Mouse (Mus musculus): Measurements from ENCODE around the gene Krt12. TPM values are rescaled to one million over a fixed set of nuclear protein-coding genes. Genes with fewer than 3 reads are reported as not detected.

The Krt12 gene
- polyA plus RNA-seq, 1 experiment from 2014 or later, result 0.13 TPM

DNA sequence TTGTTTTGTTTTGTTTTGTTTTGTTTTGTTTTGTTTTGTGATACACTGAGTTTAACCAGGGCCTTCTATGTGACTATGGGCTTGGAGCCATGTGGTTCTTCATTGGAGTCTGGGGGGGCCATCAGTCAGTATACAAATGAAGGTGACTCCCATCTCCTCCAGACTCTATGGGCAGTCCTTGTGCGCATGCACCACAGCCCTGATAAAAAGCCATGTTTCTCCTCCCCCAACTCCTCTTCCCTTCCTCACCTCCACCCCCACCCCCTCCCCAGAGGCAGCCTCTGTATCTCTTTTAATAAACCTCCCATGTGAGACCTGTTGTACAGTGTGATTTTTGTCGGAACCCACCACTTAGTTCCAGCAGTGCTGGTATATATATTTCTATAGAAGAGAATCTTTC lies 25.4 kb downstream of the Krt12 start:
- Histone ChIP-seq H3K9me3 (no peaks in the 10 kb centered on the region), H3K27ac (no peak overlapping the region), H3K4me2 (replicated peaks) (no peak overlapping the region), H3K36me3 (0 out of 2 replicates have a peak, but pooled peaks cover 3% of the 10 kb centered on the region), H3K27me3 (peaks cover 28% of the 10 kb centered on the region; the same call in 1 of the 2 replicates), H3K4me1 (replicated peaks) (peaks cover 13% of the 10 kb centered on the region), H3K4me3 (replicated peaks) (no peak overlapping the region), H3K9ac (replicated peaks) (no peak overlapping the region)
- ATAC-seq, result no peak
- 62% methylated on average over 2 of the region's 2 CpGs for WGBS

DNA sequence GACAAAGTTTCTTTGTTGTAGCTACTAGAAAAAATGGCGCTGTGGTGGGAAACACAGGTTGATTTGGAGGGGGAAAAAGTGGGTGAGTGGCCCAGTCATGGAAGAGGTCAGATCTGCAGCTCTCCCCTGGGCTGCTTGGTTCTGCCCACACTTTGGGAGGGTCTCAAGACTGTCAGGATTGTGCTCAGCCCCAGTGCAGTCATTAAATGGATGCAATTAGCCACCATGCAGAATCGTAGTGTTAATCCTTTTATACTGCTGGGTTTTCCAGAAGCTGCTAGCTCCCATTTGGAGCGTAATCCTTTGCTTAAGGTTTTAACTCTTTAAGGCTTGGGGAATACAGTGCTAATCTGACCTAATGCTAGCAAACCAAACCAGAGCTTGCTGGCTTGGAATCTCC lies 26.0 kb downstream of the Krt12 start:
- Histone ChIP-seq H3K4me2 (replicated peaks) (no peak overlapping the region), H3K4me1 (replicated peaks) (peaks cover 13% of the 10 kb centered on the region), H3K27me3 (peaks cover 28% of the 10 kb centered on the region; the same call in 1 of the 2 replicates), H3K4me3 (replicated peaks) (no peak overlapping the region), H3K9me3 (no peaks in the 10 kb centered on the region), H3K36me3 (0 out of 2 replicates have a peak, but pooled peaks cover 3% of the 10 kb centered on the region), H3K9ac (replicated peaks) (0 out of 2 replicates have a peak overlapping the region, but pooled peaks have one; percentile 28), H3K27ac (0 out of 2 replicates have a peak overlapping the region, but pooled peaks have one; percentile 21)
- no peak for ATAC-seq
- 20% methylated on average over 3 of the region's 3 CpGs for WGBS

DNA sequence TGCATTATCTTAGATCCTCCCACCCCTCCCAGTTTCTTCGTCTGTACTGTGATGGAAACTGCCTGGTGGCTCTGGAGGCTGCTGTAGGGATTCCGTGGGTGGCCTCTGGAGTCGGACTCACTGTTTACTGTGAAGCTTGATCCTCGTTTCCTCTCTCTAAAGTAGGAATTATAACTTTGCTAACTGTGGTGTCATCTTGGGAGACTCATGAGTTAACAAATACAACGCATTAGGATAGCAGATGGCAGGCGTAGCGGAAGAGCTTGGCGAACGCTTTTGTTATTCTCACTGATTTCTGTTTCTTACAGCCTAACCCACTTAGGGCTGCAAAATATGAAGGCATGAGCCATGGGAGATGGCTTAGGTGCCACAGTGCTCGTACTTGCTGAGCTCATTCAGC lies 29.6 kb downstream of the Krt12 start:
- H3K4me3 ChIP-seq (replicated peaks), result no peak overlapping the region
- H3K36me3 ChIP-seq, result 0 out of 2 replicates have a peak, but pooled peaks cover 3% of the 10 kb centered on the region
- 0 out of 2 replicates have a peak, but pooled peaks cover 3% of the 10 kb centered on the region for H3K27me3 ChIP-seq
- no peak overlapping the region for H3K9ac ChIP-seq (replicated peaks)
- no peak for ATAC-seq
- H3K4me1 ChIP-seq (replicated peaks), result peaks cover 13% of the 10 kb centered on the region
- H3K27ac ChIP-seq, result no peak overlapping the region
- 88% methylated on average over 10 of the region's 10 CpGs for WGBS
- no peaks in the 10 kb centered on the region for H3K9me3 ChIP-seq
- H3K4me2 ChIP-seq (replicated peaks), result no peak overlapping the region

DNA sequence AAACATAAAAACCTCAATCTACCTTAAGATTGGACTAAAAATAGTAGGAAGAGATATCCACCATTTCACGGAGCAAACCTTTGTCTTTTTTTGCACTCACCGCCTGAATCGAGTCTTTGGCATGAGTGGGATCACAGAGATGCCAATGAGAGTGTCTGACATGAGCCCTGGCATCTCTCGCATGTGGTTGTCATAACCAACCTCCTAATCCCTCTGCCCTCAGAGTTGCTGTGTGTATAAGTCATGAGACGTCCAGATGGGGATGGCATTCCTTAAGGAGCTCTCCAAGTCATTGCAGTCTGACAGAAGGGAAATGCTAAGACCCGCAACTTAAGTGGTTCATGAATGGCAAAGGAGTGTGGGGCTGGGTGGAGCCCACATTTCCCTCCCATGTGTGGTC lies 30.7 kb downstream of the Krt12 start:
- WGBS, result 87% methylated on average over 6 of the region's 6 CpGs
- Histone ChIP-seq H3K4me2 (replicated peaks) (no peak overlapping the region), H3K27ac (no peak overlapping the region), H3K36me3 (0 out of 2 replicates have a peak, but pooled peaks cover 3% of the 10 kb centered on the region), H3K27me3 (no peaks in the 10 kb centered on the region), H3K4me1 (replicated peaks) (peaks cover 21% of the 10 kb centered on the region), H3K4me3 (replicated peaks) (no peak overlapping the region), H3K9ac (replicated peaks) (no peak overlapping the region), H3K9me3 (no peaks in the 10 kb centered on the region)
- ATAC-seq, result no peak

DNA sequence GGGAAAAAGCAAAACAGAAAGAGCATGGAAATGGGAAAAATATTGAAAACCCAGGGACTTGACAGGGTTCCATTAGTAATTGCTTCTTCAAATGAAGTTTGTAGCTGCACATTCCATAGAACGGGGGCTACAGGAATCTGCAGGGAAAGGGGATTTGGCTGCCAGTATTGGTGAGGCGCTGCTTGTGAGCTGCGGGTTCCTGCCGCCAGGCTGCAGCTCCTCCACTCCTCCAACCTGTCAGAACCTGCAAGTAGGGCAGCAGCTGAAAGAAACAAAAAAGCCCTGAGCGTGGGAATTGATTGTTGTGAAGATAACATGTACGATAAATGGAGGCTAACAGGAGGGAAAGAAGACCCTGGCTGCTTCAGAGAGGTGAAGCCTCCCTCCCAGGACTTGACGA lies 31.2 kb downstream of the Krt12 start:
- H3K4me1 ChIP-seq (replicated peaks), result peaks cover 17% of the 10 kb centered on the region
- no peaks in the 10 kb centered on the region for H3K27me3 ChIP-seq
- no peak overlapping the region for H3K4me2 ChIP-seq (replicated peaks)
- WGBS, result 77% methylated on average over 7 of the region's 7 CpGs
- H3K4me3 ChIP-seq (replicated peaks), result no peak overlapping the region
- no peak for ATAC-seq
- H3K9me3 ChIP-seq, result no peaks in the 10 kb centered on the region
- H3K27ac ChIP-seq, result no peak overlapping the region
- no peak overlapping the region for H3K9ac ChIP-seq (replicated peaks)
- H3K36me3 ChIP-seq, result 0 out of 2 replicates have a peak, but pooled peaks cover 3% of the 10 kb centered on the region

DNA sequence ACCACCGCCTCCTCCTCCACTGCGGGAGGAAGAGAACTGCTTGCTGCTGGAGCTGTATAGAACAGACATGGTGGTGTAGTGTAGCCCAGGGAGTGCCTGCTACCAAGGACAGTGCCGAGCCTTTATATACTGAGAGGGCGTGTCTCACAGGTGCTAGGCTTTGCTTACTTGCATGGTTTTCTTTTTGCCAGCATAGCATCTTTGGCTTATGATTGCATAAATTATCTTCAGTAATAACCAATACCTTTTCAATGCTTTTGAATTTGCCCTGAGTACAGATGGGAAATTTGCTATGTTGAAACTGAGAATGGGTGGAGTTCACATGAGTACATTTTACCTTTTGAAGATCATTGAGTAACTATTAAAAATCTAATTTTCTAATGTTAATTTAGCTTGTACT lies 32.8 kb downstream of the Krt12 start, which contains the start of gene Krt10:
Krt10 (minus strand) TSS at position 101 of the 400 bp plus-strand sequence.
- Histone ChIP-seq H3K4me2 (replicated peaks) (no peak within 1 kb of the TSS), H3K4me3 (replicated peaks) (no peak within 1 kb of the TSS), H3K27ac (no peak within 1 kb of the TSS), H3K36me3 (0 out of 2 replicates have a peak, but pooled peaks cover 3% of the 10 kb centered on the region), H3K9me3 (no peaks in the 10 kb centered on the region), H3K4me1 (replicated peaks) (peaks cover 15% of the 10 kb centered on the region), H3K27me3 (peaks cover 2% of the 10 kb centered on the region; the same call in 1 of the 2 replicates), H3K9ac (replicated peaks) (0 out of 2 replicates have a peak within 1 kb of the TSS, but pooled peaks have one; percentile 32)
- 90% methylated on average over 4 of the region's 4 CpGs for WGBS
- ATAC-seq, result no peak

DNA sequence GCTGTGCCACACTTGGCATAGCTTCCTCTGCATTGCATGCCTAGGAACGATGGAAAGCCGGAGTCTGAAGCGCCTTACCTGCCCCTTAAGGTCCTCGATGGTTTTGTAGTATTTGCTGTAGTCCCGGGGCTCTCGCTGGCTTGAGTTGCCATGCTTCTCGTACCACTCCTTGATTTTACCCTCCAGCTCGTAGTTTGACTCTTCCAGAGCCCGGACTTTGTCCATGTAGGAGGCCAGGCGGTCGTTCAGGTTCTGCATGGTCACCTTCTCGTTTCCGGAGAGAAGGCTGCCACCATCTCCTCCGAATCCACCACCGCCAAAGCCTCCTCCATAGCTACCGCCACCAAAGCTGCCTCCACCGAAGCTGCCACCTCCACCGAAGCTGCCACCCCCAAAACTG lies 33.4 kb downstream of the Krt12 start:
- H3K4me1 ChIP-seq (replicated peaks), result peaks cover 15% of the 10 kb centered on the region
- WGBS, result 94% methylated on average over 18 of the region's 18 CpGs
- no peak overlapping the region for H3K9ac ChIP-seq (replicated peaks)
- 0 out of 2 replicates have a peak, but pooled peaks cover 3% of the 10 kb centered on the region for H3K36me3 ChIP-seq
- no peak for ATAC-seq
- no peak overlapping the region for H3K27ac ChIP-seq
- H3K4me2 ChIP-seq (replicated peaks), result no peak overlapping the region
- H3K27me3 ChIP-seq, result peaks cover 5% of the 10 kb centered on the region
- H3K9me3 ChIP-seq, result no peaks in the 10 kb centered on the region
- no peak overlapping the region for H3K4me3 ChIP-seq (replicated peaks)

DNA sequence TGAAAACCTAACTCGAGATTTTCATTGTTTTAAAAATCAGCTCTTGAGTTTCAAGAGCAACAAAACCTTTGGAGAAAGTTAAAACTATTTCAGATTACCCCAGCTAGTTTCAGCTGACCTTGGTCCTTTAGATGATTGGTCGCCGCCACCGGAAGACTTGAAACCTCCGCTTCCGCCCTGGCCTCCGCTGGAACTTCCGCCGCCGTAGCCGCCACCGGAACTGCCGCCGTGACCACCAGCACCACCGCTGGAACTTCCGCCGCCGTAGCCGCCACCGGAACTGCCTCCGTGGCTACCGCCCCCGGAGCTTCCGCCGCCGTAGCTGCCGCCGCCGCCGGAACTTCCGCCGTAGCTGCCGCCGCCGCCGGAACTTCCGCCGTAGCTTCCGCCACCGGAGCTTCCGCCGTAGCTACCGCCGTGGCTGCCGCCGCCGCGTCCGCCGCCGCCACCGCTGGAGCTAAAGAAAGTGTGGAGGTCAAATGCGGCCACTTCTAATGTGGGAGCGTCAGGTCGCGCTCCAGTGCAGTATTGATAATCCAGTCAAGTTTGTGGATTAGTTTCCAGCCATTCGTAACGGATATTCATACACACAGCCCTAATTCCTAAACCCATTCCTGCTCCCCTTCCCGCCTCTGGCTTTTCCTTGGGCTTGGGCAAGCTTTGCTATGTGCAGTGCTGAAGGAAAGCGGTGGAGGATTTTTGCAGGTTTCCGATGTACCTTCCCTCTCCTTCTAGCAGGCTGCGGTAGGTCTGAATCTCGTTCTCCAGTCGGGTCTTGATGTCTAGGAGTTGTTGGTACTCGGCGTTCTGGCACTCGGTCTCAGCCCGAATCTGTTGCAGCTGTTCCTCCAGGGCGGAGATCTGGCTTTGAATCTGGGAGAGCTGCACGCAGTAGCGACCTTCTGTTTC lies 36.0 kb downstream of the Krt12 start:
- no peaks in the 10 kb centered on the region for H3K36me3 ChIP-seq
- peak overlapping the region; percentile 72 for H3K4me2 ChIP-seq (replicated peaks)
- peaks cover 28% of the 10 kb centered on the region for H3K27me3 ChIP-seq
- WGBS, result 3% methylated on average over 71 of the region's 71 CpGs
- peaks cover 15% of the 10 kb centered on the region for H3K4me1 ChIP-seq (replicated peaks)
- peak overlapping the region; percentile 82 for H3K9ac ChIP-seq (replicated peaks)
- peak overlapping the region; percentile 63 for H3K4me3 ChIP-seq (replicated peaks)
- ATAC-seq, result peak; percentile 84
- peak overlapping the region; percentile 96 for H3K27ac ChIP-seq
- H3K9me3 ChIP-seq, result no peaks in the 10 kb centered on the region

DNA sequence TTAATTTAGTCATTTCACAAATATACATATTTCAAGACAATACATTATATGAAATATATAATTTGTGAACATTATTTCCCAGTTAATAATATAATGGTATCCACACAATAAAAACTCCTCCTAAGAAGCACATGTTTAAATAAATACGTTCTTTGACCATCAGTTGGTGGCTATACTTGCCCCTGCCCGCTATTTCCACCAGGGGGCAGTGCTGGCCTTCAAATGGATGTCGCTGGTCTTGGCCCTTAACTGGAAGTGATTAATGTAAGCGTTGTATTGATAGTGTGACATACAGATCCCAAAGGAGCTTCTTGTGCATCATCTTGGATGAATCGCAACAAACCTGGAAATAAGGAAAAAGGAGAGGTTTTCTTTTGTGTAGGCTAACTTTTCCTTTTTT lies 42.5 kb downstream of the Krt12 start:
- Histone ChIP-seq H3K27ac (no peak overlapping the region), H3K9ac (replicated peaks) (no peak overlapping the region), H3K36me3 (no peaks in the 10 kb centered on the region), H3K4me2 (replicated peaks) (no peak overlapping the region), H3K4me3 (replicated peaks) (no peak overlapping the region), H3K27me3 (peaks cover 31% of the 10 kb centered on the region), H3K4me1 (replicated peaks) (no peaks in the 10 kb centered on the region), H3K9me3 (no peaks in the 10 kb centered on the region)
- ATAC-seq, result no peak
- 20% methylated on average over 5 of the region's 5 CpGs for WGBS

DNA sequence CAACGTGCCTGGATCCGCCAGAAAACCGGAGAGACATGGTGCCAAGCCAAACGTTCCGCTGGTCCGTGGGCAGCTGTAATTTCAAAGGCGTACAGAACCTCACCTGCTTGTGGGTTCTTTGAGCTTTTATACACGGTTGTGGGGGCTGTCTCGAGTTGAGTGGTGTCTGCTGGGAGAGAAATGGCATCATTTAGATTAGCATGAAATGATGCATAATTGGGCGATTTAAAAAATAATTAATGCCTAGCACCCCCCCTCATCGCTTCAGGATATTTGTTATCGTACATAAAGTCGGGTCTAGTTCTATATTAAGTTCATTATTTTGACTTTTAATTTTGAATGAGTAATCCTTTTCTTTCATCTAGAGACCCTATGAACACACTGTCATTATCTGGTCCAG lies 47.3 kb downstream of the Krt12 start, which contains the start of gene Krt28:
Krt28 (minus strand) TSS at position 101 of the 400 bp plus-strand sequence.
- ATAC-seq, result no peak
- Histone ChIP-seq H3K4me3 (replicated peaks) (no peak within 1 kb of the TSS), H3K4me1 (replicated peaks) (no peaks in the 10 kb centered on the region), H3K9ac (replicated peaks) (no peak within 1 kb of the TSS), H3K27me3 (no peaks in the 10 kb centered on the region), H3K27ac (no peak within 1 kb of the TSS), H3K4me2 (replicated peaks) (no peak within 1 kb of the TSS), H3K9me3 (no peaks in the 10 kb centered on the region), H3K36me3 (no peaks in the 10 kb centered on the region)
- WGBS, result 83% methylated on average over 13 of the region's 13 CpGs

DNA sequence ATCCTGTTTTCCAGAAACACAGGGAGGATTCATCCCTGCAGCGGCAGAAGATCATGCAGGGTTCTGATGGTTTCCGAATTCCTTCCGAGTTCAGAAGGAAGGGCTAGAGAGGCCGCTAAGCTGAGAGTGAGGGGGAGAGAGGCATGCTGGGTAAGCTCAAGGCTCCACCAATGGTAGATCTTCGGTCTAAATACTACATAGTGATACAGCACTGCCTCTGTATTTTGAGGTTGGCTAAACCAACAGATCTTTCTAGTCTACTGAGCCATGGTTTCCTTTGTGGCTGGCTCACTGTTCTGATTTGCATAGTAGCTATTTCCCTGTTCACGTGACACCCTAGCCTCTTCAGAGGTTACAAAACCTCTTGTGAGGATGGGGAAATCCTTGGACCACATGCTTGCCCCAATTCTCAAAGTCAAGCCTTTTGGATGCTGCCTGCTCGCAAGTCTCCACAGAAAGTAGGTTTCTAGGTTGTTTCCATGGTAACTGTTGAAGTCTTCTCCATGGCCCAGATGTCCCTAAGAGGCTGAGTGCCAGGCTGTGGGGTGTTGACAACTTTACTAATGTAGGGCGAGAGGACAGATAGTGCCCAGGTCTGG lies 52.1 kb downstream of the Krt12 start:
- Histone ChIP-seq H3K9ac (replicated peaks) (no peak overlapping the region), H3K9me3 (no peaks in the 10 kb centered on the region), H3K27me3 (no peaks in the 10 kb centered on the region), H3K27ac (no peak overlapping the region), H3K4me3 (replicated peaks) (no peak overlapping the region), H3K4me2 (replicated peaks) (no peak overlapping the region), H3K36me3 (no peaks in the 10 kb centered on the region), H3K4me1 (replicated peaks) (no peaks in the 10 kb centered on the region)
- no peak for ATAC-seq
- 81% methylated on average over 8 of the region's 8 CpGs for WGBS

DNA sequence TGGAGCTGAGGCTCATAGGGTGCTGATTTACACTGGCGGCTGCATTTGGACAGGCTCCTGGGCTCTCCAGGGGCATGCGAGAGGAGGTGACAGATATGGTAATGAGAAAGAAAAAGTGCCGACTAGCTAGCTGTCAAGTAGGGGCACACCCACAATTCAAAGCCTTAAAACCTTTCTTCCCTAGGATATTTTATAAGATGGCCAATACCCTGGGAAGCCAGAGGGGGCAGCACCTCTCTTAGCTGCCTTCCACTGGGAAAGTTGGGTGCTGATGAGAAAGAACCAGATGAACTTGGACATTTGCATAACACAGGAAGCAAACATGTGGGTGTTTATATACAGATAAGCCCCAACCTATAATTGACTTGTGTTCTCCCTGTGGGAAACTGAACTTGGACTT lies 52.8 kb downstream of the Krt12 start:
- no peak overlapping the region for H3K9ac ChIP-seq (replicated peaks)
- no peaks in the 10 kb centered on the region for H3K9me3 ChIP-seq
- H3K27ac ChIP-seq, result no peak overlapping the region
- no peak for ATAC-seq
- no peaks in the 10 kb centered on the region for H3K36me3 ChIP-seq
- H3K4me2 ChIP-seq (replicated peaks), result no peak overlapping the region
- H3K27me3 ChIP-seq, result no peaks in the 10 kb centered on the region
- H3K4me1 ChIP-seq (replicated peaks), result no peaks in the 10 kb centered on the region
- H3K4me3 ChIP-seq (replicated peaks), result no peak overlapping the region
- 12% methylated on average over 3 of the region's 3 CpGs for WGBS
